Mouse (Mus musculus) hindbrain, postnatal 0 days (tissue): ENCODE results near the gene Iffo1. TPM values are rescaled to one million over a fixed set of nuclear protein-coding genes. Genes with fewer than 3 reads are reported as not detected.

Experiments
- ATAC-seq: fragments of 200-750 bp; cut with Nextera tagmentation; 2 replicates; pipeline ENCODE4 v1.8.0; 2017; ENCODE audit warnings: mild to moderate bottlenecking, moderate TSS enrichment, moderate library complexity
- DNase-seq: peaks from one replicate; pipeline ENCODE4 v3.0.0-alpha.2; 2015; ENCODE audit warnings: low spot score
- H3K27ac ChIP-seq: fragments of 300-500 bp; sonication (generic); 2 replicates; pipeline ENCODE4 v1.5.1; 2014; ENCODE audit warnings: mild to moderate bottlenecking
- H3K27me3 ChIP-seq: fragments of 300-500 bp; sonication (generic); 2 replicates; pipeline ENCODE4 v1.6.1; 2014; ENCODE audit warnings: low read length, mixed read lengths; ENCODE audit not compliant: insufficient read depth
- H3K36me3 ChIP-seq: fragments of 300-500 bp; sonication (generic); 2 replicates; pipeline ENCODE4 v1.6.1; 2014; ENCODE audit warnings: low read length, mixed read lengths; ENCODE audit not compliant: insufficient read depth
- H3K4me1 ChIP-seq: fragments of 300-500 bp; sonication (generic); 2 replicates; pipeline ENCODE4 v1.6.1; 2014; ENCODE audit warnings: antibody characterized with exemption, low read length, mixed read lengths; ENCODE audit not compliant: insufficient read depth
- H3K4me2 ChIP-seq: fragments of 300-500 bp; sonication (generic); 2 replicates; pipeline ENCODE4 v1.6.1; 2014; ENCODE audit warnings: low read depth, mild to moderate bottlenecking, low read length, moderate library complexity, mixed read lengths
- H3K4me3 ChIP-seq: fragments of 300-500 bp; sonication (generic); 2 replicates; pipeline ENCODE4 v1.5.1; 2014; ENCODE audit warnings: low read length
- H3K9ac ChIP-seq: fragments of 300-500 bp; sonication (generic); replicated peaks from 2 replicates; pipeline ENCODE4 v1.6.1; 2014; ENCODE audit warnings: mild to moderate bottlenecking, low read length, moderate library complexity, mixed read lengths
- H3K9me3 ChIP-seq: fragments of 300-500 bp; sonication (generic); 2 replicates; pipeline ENCODE4 v1.6.1; 2016; ENCODE audit warnings: low read length, mixed read lengths
- CTCF ChIP-seq: IDR thresholded peaks from 2 replicates; pipeline ENCODE4 v1.5.1; 2016; ENCODE audit warnings: antibody characterized with exemption, control low read depth, low read depth
- WGBS: fragments of 180-500 bp; shearing (Covaris S2); extraction: QIAGEN DNeasy Blood & Tissue Kit; methylation state at CpG from one replicate; pipeline ENCODE4 v1.1.7; 2014; 5-methylcytosine and 5-hydroxymethylcytosine counted together
- microRNA-seq, 2 experiments: library from miRNA; unstranded; fragments of <30 nt; microRNA quantifications; one replicate each; pipeline ENCODE4; 2016
- polyA plus RNA-seq: library from polyadenylated mRNA; unstranded; fragments of >200 nt; fragmentation: Nextera tagmentation; extraction: Ambion mirVana; gene quantifications from 2 replicates; pipeline ENCODE4 v1.2.1, GENCODE M21; 2015
- total RNA-seq: library from RNA; depleted of rRNA; stranded (reverse); fragments of >200 nt; gene quantifications from 2 replicates; pipeline ENCODE4 v1.2.3, GENCODE M21; 2014; rRNA removed

Iffo1 gene
- total and polyA plus RNA-seq, 2 experiments from 2014 or later: 20.3 to 30.5 TPM

- Histone ChIP-seq H3K36me3 (peaks cover 16% of the 10 kb centered on the region), H3K9me3 (no peaks in the 10 kb centered on the region), H3K9ac (no peak overlapping the region), H3K27ac (no peak overlapping the region), H3K4me3 (no peak overlapping the region), H3K4me1 (peaks cover 5% of the 10 kb centered on the region), H3K27me3 (no peaks in the 10 kb centered on the region), H3K4me2 (no peak overlapping the region)
- no peak for DNase-seq
- TF ChIP-seq CTCF: no peak
- WGBS: 12% methylated on average over 1 of the region's 1 CpGs
- ATAC-seq: no peak
Measured at GRCm38 (mm10) chr6:125195541-125196075, 50.6 kb downstream of the Iffo1 start.

GRCm38 (mm10) chr6:125196301-125196700, 51.3 kb downstream of the Iffo1 start:
- no peak overlapping the region for H3K9ac ChIP-seq
- no peak overlapping the region for H3K4me2 ChIP-seq
- H3K4me1 ChIP-seq: peaks cover 5% of the 10 kb centered on the region
- peak; percentile 6 for DNase-seq
- peaks cover 16% of the 10 kb centered on the region for H3K36me3 ChIP-seq
- no peaks in the 10 kb centered on the region for H3K27me3 ChIP-seq
- no peak for TF ChIP-seq CTCF
- H3K27ac ChIP-seq: no peak overlapping the region
- H3K9me3 ChIP-seq: no peaks in the 10 kb centered on the region
- 38% methylated on average over 3 of the region's 3 CpGs for WGBS
- ATAC-seq: no peak
- H3K4me3 ChIP-seq: no peak overlapping the region

- H3K27me3 ChIP-seq: no peaks in the 10 kb centered on the region
- no peak for DNase-seq
- H3K4me1 ChIP-seq: peaks cover 5% of the 10 kb centered on the region
- TF ChIP-seq CTCF: no peak
- no peak overlapping the region for H3K4me2 ChIP-seq
- no peak overlapping the region for H3K27ac ChIP-seq
- no peak overlapping the region for H3K4me3 ChIP-seq
- ATAC-seq: no peak
- peaks cover 16% of the 10 kb centered on the region for H3K36me3 ChIP-seq
- H3K9ac ChIP-seq: no peak overlapping the region
- 83% methylated on average over 5 of the region's 5 CpGs for WGBS
- H3K9me3 ChIP-seq: no peaks in the 10 kb centered on the region
Measured at GRCm38 (mm10) chr6:125197166-125197565, 52.1 kb downstream of the Iffo1 start.

- H3K4me3 ChIP-seq: no peak overlapping the region
- H3K9ac ChIP-seq: no peak overlapping the region
- H3K27me3 ChIP-seq: no peaks in the 10 kb centered on the region; the same call in 1 of the 2 replicates
- DNase-seq: no peak
- H3K27ac ChIP-seq: no peak overlapping the region
- no peaks in the 10 kb centered on the region for H3K9me3 ChIP-seq
- H3K4me2 ChIP-seq: no peak overlapping the region
- ATAC-seq: no peak
- no peaks in the 10 kb centered on the region for H3K4me1 ChIP-seq
- TF ChIP-seq CTCF: peak; percentile 6; the same call in 1 of the 2 replicates
- 94% methylated on average over 1 of the region's 1 CpGs for WGBS
- no peaks in the 10 kb centered on the region for H3K36me3 ChIP-seq
Measured at GRCm38 (mm10) chr6:125210436-125210835, 65.4 kb downstream of the Iffo1 start.

Small RNAs within 50 kb of the gene (microRNA-seq; reads per million reads assigned to microRNA genes)
- gene Mir3098 (0.35 to 0.36 reads per million in 2 experiments), gene Mir7045 (0 reads per million in 2 experiments)

Other genes with a start within 250 kb of the Iffo1 start
- gene Lag3, start 233.5 kb upstream of the Iffo1 start, total RNA-seq: 1.8 and 2.2 TPM in 2 replicates
- gene Lag3, start 233.5 kb upstream of the Iffo1 start, polyA plus RNA-seq: 3.3 and 3.6 TPM in 2 replicates
- gene Ptms, start 225.1 kb upstream of the Iffo1 start, total RNA-seq: 913 and 1,024 TPM in 2 replicates
- 767 and 773 TPM in 2 replicates for gene Ptms, start 225.1 kb upstream of the Iffo1 start, polyA plus RNA-seq
- 639 and 964 TPM in 2 replicates for gene Mlf2, start 213.9 kb upstream of the Iffo1 start, total RNA-seq
- gene Mlf2, start 213.9 kb upstream of the Iffo1 start, polyA plus RNA-seq: 618 and 628 TPM in 2 replicates
- gene Cops7a, start 179.7 kb upstream of the Iffo1 start, total RNA-seq: 113 and 146 TPM in 2 replicates
- gene Cops7a, start 179.7 kb upstream of the Iffo1 start, polyA plus RNA-seq: 97.1 and 101 TPM in 2 replicates
- gene Pianp, start 148.5 kb upstream of the Iffo1 start, total RNA-seq: 24.1 and 32.9 TPM in 2 replicates
- gene Pianp, start 148.5 kb upstream of the Iffo1 start, polyA plus RNA-seq: 58.9 and 65.4 TPM in 2 replicates
- 37.3 and 38.6 TPM in 2 replicates for gene Zfp384, start 136.1 kb upstream of the Iffo1 start, total RNA-seq
- 10.3 and 11.6 TPM in 2 replicates for gene Zfp384, start 136.1 kb upstream of the Iffo1 start, polyA plus RNA-seq
- gene Ing4, start 105.5 kb upstream of the Iffo1 start, total RNA-seq: 60.7 and 78.3 TPM in 2 replicates
- gene Ing4, start 105.5 kb upstream of the Iffo1 start, polyA plus RNA-seq: 97.6 and 102 TPM in 2 replicates
- gene Acrbp, start 95.6 kb upstream of the Iffo1 start, total RNA-seq: 10.5 and 17.3 TPM in 2 replicates
- 12.2 and 17.5 TPM in 2 replicates for gene Acrbp, start 95.6 kb upstream of the Iffo1 start, polyA plus RNA-seq
- 0.75 and 1.8 TPM in 2 replicates for gene Lpar5, start 77.3 kb upstream of the Iffo1 start, total RNA-seq
- gene Lpar5, start 77.3 kb upstream of the Iffo1 start, polyA plus RNA-seq: 0.68 and 0.88 TPM in 2 replicates
- 101 and 106 TPM in 2 replicates for gene Chd4, start 49.3 kb upstream of the Iffo1 start, total RNA-seq
- 90.2 and 94.7 TPM in 2 replicates for gene Chd4, start 49.3 kb upstream of the Iffo1 start, polyA plus RNA-seq
- 33.9 and 34.2 TPM in 2 replicates for gene Nop2, start 13.3 kb upstream of the Iffo1 start, total RNA-seq
- gene Nop2, start 13.3 kb upstream of the Iffo1 start, polyA plus RNA-seq: 37.3 and 38.8 TPM in 2 replicates
- gene Gapdh, start 21.2 kb downstream of the Iffo1 start, total RNA-seq: 2,711 and 2,736 TPM in 2 replicates
- 1,874 and 1,919 TPM in 2 replicates for gene Gapdh, start 21.2 kb downstream of the Iffo1 start, polyA plus RNA-seq
- 47.1 and 56.3 TPM in 2 replicates for gene Ncapd2, start 46.5 kb downstream of the Iffo1 start, total RNA-seq
- gene Ncapd2, start 46.5 kb downstream of the Iffo1 start, polyA plus RNA-seq: 30.3 and 34.1 TPM in 2 replicates
- gene Mrpl51, start 46.6 kb downstream of the Iffo1 start, total RNA-seq: 20.6 and 40.3 TPM in 2 replicates
- gene Mrpl51, start 46.6 kb downstream of the Iffo1 start, polyA plus RNA-seq: 159 and 163 TPM in 2 replicates
- 74.6 and 85.3 TPM in 2 replicates for gene Vamp1, start 70.3 kb downstream of the Iffo1 start, total RNA-seq
- 73.0 and 74.6 TPM in 2 replicates for gene Vamp1, start 70.3 kb downstream of the Iffo1 start, polyA plus RNA-seq
- gene Tapbpl, start 86.6 kb downstream of the Iffo1 start, total RNA-seq: 4.5 and 7.0 TPM in 2 replicates
- gene Tapbpl, start 86.6 kb downstream of the Iffo1 start, polyA plus RNA-seq: 7.0 and 7.8 TPM in 2 replicates
- 0.79 TPM in 1 of 2 replicates, not detected in the other for gene Cd27, start 91.8 kb downstream of the Iffo1 start, total RNA-seq
- 0.29 and 0.71 TPM in 2 replicates for gene Cd27, start 91.8 kb downstream of the Iffo1 start, polyA plus RNA-seq
- not detected in 2 replicates for gene Tuba3a, start 140.8 kb downstream of the Iffo1 start, total RNA-seq
- gene Tuba3a, start 140.8 kb downstream of the Iffo1 start, polyA plus RNA-seq: not detected in 2 replicates
- gene Ltbr, start 168.6 kb downstream of the Iffo1 start, total RNA-seq: 31.6 and 34.4 TPM in 2 replicates
- gene Ltbr, start 168.6 kb downstream of the Iffo1 start, polyA plus RNA-seq: 17.5 and 18.1 TPM in 2 replicates
- 1.7 and 3.0 TPM in 2 replicates for gene Scnn1a, start 175.4 kb downstream of the Iffo1 start, total RNA-seq
- gene Scnn1a, start 175.4 kb downstream of the Iffo1 start, polyA plus RNA-seq: 1.00 and 1.2 TPM in 2 replicates
- gene Tnfrsf1a, start 204.1 kb downstream of the Iffo1 start, total RNA-seq: 12.2 and 18.0 TPM in 2 replicates
- 15.5 and 16.3 TPM in 2 replicates for gene Tnfrsf1a, start 204.1 kb downstream of the Iffo1 start, polyA plus RNA-seq
- 0.68 and 0.86 TPM in 2 replicates for gene Plekhg6, start 235.6 kb downstream of the Iffo1 start, total RNA-seq
- gene Plekhg6, start 235.6 kb downstream of the Iffo1 start, polyA plus RNA-seq: 0.32 and 0.74 TPM in 2 replicates